ENCODE assay signal across 7 mouse cellular contexts in the genomic region with DNA sequence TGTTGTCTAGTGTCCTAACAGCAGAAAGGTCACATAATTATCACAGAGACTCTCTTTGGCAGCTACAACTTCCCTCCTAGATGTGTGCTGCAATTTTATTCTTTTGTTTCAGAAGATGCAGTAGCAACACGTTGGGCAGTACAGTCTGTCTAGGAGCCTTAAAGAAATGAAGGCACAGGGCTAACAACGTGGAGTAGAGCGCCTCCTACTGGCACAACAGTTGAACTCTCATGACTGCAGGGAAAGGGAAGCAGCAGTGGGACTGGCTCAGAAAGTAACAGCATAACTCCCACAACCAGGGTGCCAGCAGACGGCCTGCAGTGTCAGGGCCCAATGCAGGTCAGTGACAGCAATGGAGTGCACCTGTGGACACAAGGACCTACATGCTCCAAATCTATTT. TPM values are rescaled to one million over a fixed set of nuclear protein-coding genes. Genes with fewer than 3 reads are reported as not detected.
DNase-seq lines count a peak whose midpoint lies in the region; ATAC-seq and TF ChIP-seq lines count a peak whose summit lies in the region.

No protein-coding gene starts in this region.

- H3K27me3 ChIP-seq in midbrain, embryonic 13.5 days, result no peaks in the 10 kb centered on the region
- H3K27me3 ChIP-seq in small intestine, adult 2 months (ENCODE audit: control insufficient read depth, insufficient read depth, low read length), result no peaks in the 10 kb centered on the region

- no peak for TF ChIP-seq POLR2A in small intestine, adult 2 months (IDR thresholded peaks at IDR 0.05; ENCODE audit: low read depth, low read length)

- H3K4me2 ChIP-seq in midbrain, embryonic 13.5 days (replicated peaks), result no peak overlapping the region

- no peak overlapping the region for H3K27ac ChIP-seq in midbrain, embryonic 13.5 days
- no peak overlapping the region for H3K27ac ChIP-seq in small intestine, adult 2 months (ENCODE audit: insufficient read depth, low read depth, low read length)

- no peak overlapping the region for H3K4me3 ChIP-seq in midbrain, embryonic 13.5 days (replicated peaks)
- H3K4me3 ChIP-seq in small intestine, adult 2 months (ENCODE audit: low read depth, low read length), result no peak overlapping the region

- H3K9me3 ChIP-seq in midbrain, embryonic 13.5 days, result no peaks in the 10 kb centered on the region

- no peak overlapping the region for H3K9ac ChIP-seq in midbrain, embryonic 13.5 days (replicated peaks)

- peak; percentile 76; the same call in 1 of the 2 replicates for TF ChIP-seq CTCF in small intestine, adult 2 months (IDR thresholded peaks at IDR 0.05; ENCODE audit: extremely low read depth, insufficient read length, insufficient replicate concordance, low read depth, low read length)

- peak; percentile 33 to 41 for DNase-seq in adrenal gland, adult 18-20 months (ENCODE audit: low spot score in 2 of 2)
- peak; percentile 90 for DNase-seq in embryo, embryonic 10 days (ENCODE audit: low spot score)
- DNase-seq in gastrocnemius, postnatal 25 days, result peak; percentile 23
- peak; percentile 46 for DNase-seq in kidney, adult 11 months
- DNase-seq in left cerebral cortex, postnatal 36 days (ENCODE audit: low spot score in 2 of 2), result peak; percentile 40 to 45

- intact Hi-C loops in left cerebral cortex, postnatal 36 days (cut with DNase I), result loop anchor here (1.0 to 10.0 kb wide), 2 partner anchors 224 to 236 kb away; no protein-coding TSS in a partner anchor

- peak; percentile 91 for ATAC-seq in midbrain, embryonic 13.5 days

- 3% methylated on average over 4 of the region's 4 CpGs for WGBS in midbrain, embryonic 13.5 days
- 10% methylated on average over 4 of the region's 4 CpGs for WGBS in small intestine, adult 2 months

- peaks cover 17% of the 10 kb centered on the region for H3K36me3 ChIP-seq in midbrain, embryonic 13.5 days
- peaks cover 36% of the 10 kb centered on the region for H3K36me3 ChIP-seq in small intestine, adult 2 months (ENCODE audit: control insufficient read depth, insufficient read depth, low read length)

- no peaks in the 10 kb centered on the region for H3K4me1 ChIP-seq in midbrain, embryonic 13.5 days (replicated peaks)
- no peaks in the 10 kb centered on the region for H3K4me1 ChIP-seq in small intestine, adult 2 months (ENCODE audit: control insufficient read depth, insufficient read depth, insufficient read length, low read length)

RNA-seq across cellular contexts. Expression of gene Aftph, which starts 50.4 kb away (rescaled TPM):
- 10 to 100 TPM; 46.0 to 56.2 TPM for total RNA-seq in adrenal gland, adult 18-20 months (2021)
- total RNA-seq in gastrocnemius, postnatal 25 days (2021), result 10 to 100 TPM; 13.8 to 15.2 TPM
- total RNA-seq in left cerebral cortex, postnatal 36 days (2021), result 10 to 100 TPM; 77.8 to 87.6 TPM
- polyA plus RNA-seq in midbrain, embryonic 13.5 days (2015; fragmentation: Nextera tagmentation; extraction: Ambion mirVana), result 38.6 and 39.1 TPM in 2 replicates
- 22.4 and 48.0 TPM in 2 replicates for polyA plus RNA-seq in small intestine, adult 2 months (2012; rRNA removed)

Comparison
In these comparisons a context has a peak if more than half of its experiments do, and no peak if none do; other contexts are left out.
1. DNase-seq: peak in every context shown above with its lines; median percentile 90 in embryo, embryonic 10 days; 46 in kidney, adult 11 months; 42 in left cerebral cortex, postnatal 36 days; 37 in adrenal gland, adult 18-20 months; 23 in gastrocnemius, postnatal 25 days.